Mouse (Mus musculus): ENCODE results near the gene Gm21977. TPM values are rescaled to one million over a fixed set of nuclear protein-coding genes. Genes with fewer than 3 reads are reported as not detected.

Gm21977 gene
- not detected for polyA plus RNA-seq (2014; fragmentation: Illumina TruSeq; extraction: RNeasy Lipid Tissue Mini Kit (QIAGEN cat#74804); ENCODE audit: low read depth, low replicate concordance)

GRCm38 (mm10) chr14:42853377-42853776 lies at the start of gene Gm21977:
Gm21977 (minus strand) TSS chr14:42853477.

Other genes starting within 250 kb of the Gm21977 start
- not detected for gene Gm3633, start 211.6 kb downstream of the Gm21977 start, polyA plus RNA-seq (2014; fragmentation: Illumina TruSeq; extraction: RNeasy Lipid Tissue Mini Kit (QIAGEN cat#74804); ENCODE audit: low read depth, low replicate concordance)
- not detected for gene Gm10378, start 197.5 kb downstream of the Gm21977 start, polyA plus RNA-seq (2014; fragmentation: Illumina TruSeq; extraction: RNeasy Lipid Tissue Mini Kit (QIAGEN cat#74804); ENCODE audit: low read depth, low replicate concordance)
- not detected for gene Gm3015, start 84.7 kb downstream of the Gm21977 start, polyA plus RNA-seq (2014; fragmentation: Illumina TruSeq; extraction: RNeasy Lipid Tissue Mini Kit (QIAGEN cat#74804); ENCODE audit: low read depth, low replicate concordance)
- not detected for gene Gm10377, start 55.5 kb downstream of the Gm21977 start, polyA plus RNA-seq (2014; fragmentation: Illumina TruSeq; extraction: RNeasy Lipid Tissue Mini Kit (QIAGEN cat#74804); ENCODE audit: low read depth, low replicate concordance)
- not detected for gene Gm8082, start 140.1 kb upstream of the Gm21977 start, polyA plus RNA-seq (2014; fragmentation: Illumina TruSeq; extraction: RNeasy Lipid Tissue Mini Kit (QIAGEN cat#74804); ENCODE audit: low read depth, low replicate concordance)
- not detected for gene Gm10376, start 162.2 kb upstream of the Gm21977 start, polyA plus RNA-seq (2014; fragmentation: Illumina TruSeq; extraction: RNeasy Lipid Tissue Mini Kit (QIAGEN cat#74804); ENCODE audit: low read depth, low replicate concordance)
- gene Gm8094, start 223.2 kb upstream of the Gm21977 start, polyA plus RNA-seq (2014; fragmentation: Illumina TruSeq; extraction: RNeasy Lipid Tissue Mini Kit (QIAGEN cat#74804); ENCODE audit: low read depth, low replicate concordance), result not detected
- not detected for gene Gm8104, start 247.1 kb upstream of the Gm21977 start, polyA plus RNA-seq (2014; fragmentation: Illumina TruSeq; extraction: RNeasy Lipid Tissue Mini Kit (QIAGEN cat#74804); ENCODE audit: low read depth, low replicate concordance)

Data from liver, adult 10 weeks (tissue).